Mouse (Mus musculus): ENCODE data around the gene Slc22a28. TPM values are rescaled to one million over a fixed set of nuclear protein-coding genes. Genes with fewer than 3 reads are reported as not detected.
"Not testable (repeated sequence)": the region's sequence is repeated elsewhere in the genome, so short reads cannot be mapped to it uniquely, and the experiment has no call there.

The Slc22a28 gene
- polyA plus RNA-seq (2015; fragmentation: Nextera tagmentation; extraction: Ambion mirVana): not detected in 2 replicates

- not testable (repeated sequence) for DNase-seq (ENCODE audit: low spot score)
Observed at GRCm38 (mm10) chr19:8131881-8132280, at the start of gene Slc22a28. TSS of gene Slc22a28 (minus strand) at chr19:8131982.

GRCm38 (mm10) chr19:8148787-8149523, 17.2 kb upstream of the Slc22a28 start:
- no peak for DNase-seq (ENCODE audit: low spot score)

- DNase-seq (ENCODE audit: low spot score): not testable (repeated sequence)
Observed at GRCm38 (mm10) chr19:8142716-8143115, 10.9 kb upstream of the Slc22a28 start.

- not testable (repeated sequence) for DNase-seq (ENCODE audit: low spot score)
Observed at GRCm38 (mm10) chr19:8134127-8134841, 2.5 kb upstream of the Slc22a28 start.

GRCm38 (mm10) chr19:8019904-8020349, 111.9 kb downstream of the Slc22a28 start:
- DNase-seq (ENCODE audit: low spot score): peak; percentile 47

- peak; percentile 36 for DNase-seq (ENCODE audit: low spot score)
Observed at GRCm38 (mm10) chr19:8019329-8019851, 112.4 kb downstream of the Slc22a28 start.

- DNase-seq (ENCODE audit: low spot score): not testable (repeated sequence)
Observed at GRCm38 (mm10) chr19:8018535-8018934, 113.2 kb downstream of the Slc22a28 start.

Other genes with a start within 250 kb of the Slc22a28 start
- gene Slc22a27, start 166.0 kb downstream of the Slc22a28 start, polyA plus RNA-seq (2015; fragmentation: Nextera tagmentation; extraction: Ambion mirVana): not detected in 2 replicates
- gene Slc22a29, start 86.9 kb upstream of the Slc22a28 start, polyA plus RNA-seq (2015; fragmentation: Nextera tagmentation; extraction: Ambion mirVana): 0.08 TPM in 1 of 2 replicates, not detected in the other

Measured in thymus, postnatal 0 days (tissue).